Mouse (Mus musculus) erythroblast, embryonic 14.5 days (primary cell): ENCODE data around the gene D930048N14Rik.

ENCODE experiments used
- GATA1 ChIP-seq: IDR thresholded peaks from 2 replicates; pipeline ENCODE4 v1.6.1; 2012; ENCODE audit warnings: low read length, inconsistent platforms, mixed read lengths
- TAL1 ChIP-seq: IDR thresholded peaks from 3 replicates; pipeline ENCODE4 v1.6.1; 2012; ENCODE audit warnings: low read length, inconsistent platforms, mixed read lengths

GRCm38 (mm10) chr11:51646245-51646644 is 4.5 kb upstream of the D930048N14Rik start:
- TF ChIP-seq GATA1 (no peak), TAL1 (no peak)
